In the genomic region with DNA sequence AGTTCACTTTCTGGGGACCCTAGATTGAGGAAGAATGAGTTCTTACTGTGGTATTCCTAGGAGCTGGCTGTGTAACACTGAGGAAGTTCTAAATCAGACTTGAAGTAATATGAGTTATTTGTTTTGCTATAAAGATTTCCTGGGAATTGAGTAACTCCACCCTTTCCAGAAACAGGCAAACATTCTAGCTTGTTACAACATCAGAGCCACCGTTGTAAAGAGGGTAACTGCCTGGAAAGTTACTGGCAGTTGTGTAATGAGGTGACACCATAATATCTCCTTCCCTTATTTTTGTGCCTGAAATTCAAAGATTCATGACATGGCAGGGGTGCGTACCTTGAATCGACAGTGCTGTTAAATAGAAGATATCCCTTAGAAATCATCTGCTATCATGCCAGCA, we compare ENCODE assay signal across 16 mouse cellular contexts. TPM values are rescaled to one million over a fixed set of nuclear protein-coding genes. Genes with fewer than 3 reads are reported as not detected.
DNase-seq lines count a peak whose midpoint lies in the region; ATAC-seq and TF ChIP-seq lines count a peak whose summit lies in the region.
"Had no signal": no experiment of that assay in that cellular context is flagged by ENCODE, and none has a peak within 500 bp of the region (broad histone marks: within the 10 kb centered on the region; RNA-seq: fewer than 3 reads in every experiment).

No protein-coding gene starts in this region.

- H3K4me2 ChIP-seq in liver, postnatal 0 days (ENCODE audit: low read depth, low read length), result no peak overlapping the region
- H3K4me2 ChIP-seq in liver, embryonic 11.5 days, result no peak overlapping the region
- no peak overlapping the region for H3K4me2 ChIP-seq in stomach, postnatal 0 days (replicated peaks; ENCODE audit: low read depth)
- no peak overlapping the region for H3K4me2 ChIP-seq in neural tube, embryonic 15.5 days
- H3K4me2 ChIP-seq: heart, embryonic 11.5 days; hindbrain, embryonic 13.5 days; midbrain, embryonic 11.5 days had no signal

- H3K9me3 ChIP-seq in liver, postnatal 0 days (ENCODE audit: low read length), result no peaks in the 10 kb centered on the region
- H3K9me3 ChIP-seq in liver, embryonic 11.5 days (ENCODE audit: control insufficient read depth, low read length), result no peaks in the 10 kb centered on the region
- H3K9me3 ChIP-seq in stomach, postnatal 0 days (ENCODE audit: control insufficient read depth, low read length), result no peaks in the 10 kb centered on the region
- no peaks in the 10 kb centered on the region for H3K9me3 ChIP-seq in neural tube, embryonic 15.5 days (replicated peaks)
- H3K9me3 ChIP-seq: hindbrain, embryonic 13.5 days had no signal

- H3K27ac ChIP-seq in liver, postnatal 0 days (ENCODE audit: low read depth), result no peak overlapping the region
- H3K27ac ChIP-seq in liver, embryonic 11.5 days (ENCODE audit: low read depth, low read length), result no peak overlapping the region
- H3K27ac ChIP-seq in stomach, postnatal 0 days (replicated peaks), result no peak overlapping the region
- H3K27ac ChIP-seq in neural tube, embryonic 15.5 days (replicated peaks), result no peak overlapping the region
- H3K27ac ChIP-seq: hindbrain, embryonic 13.5 days had no signal

- H3K27me3 ChIP-seq in liver, postnatal 0 days (ENCODE audit: insufficient read depth, low read length), result no peaks in the 10 kb centered on the region
- H3K27me3 ChIP-seq in liver, embryonic 11.5 days (replicated peaks; ENCODE audit: control insufficient read depth, insufficient read depth, low read length), result no peaks in the 10 kb centered on the region
- no peaks in the 10 kb centered on the region for H3K27me3 ChIP-seq in stomach, postnatal 0 days (ENCODE audit: control insufficient read depth, insufficient read depth, low read length)
- no peaks in the 10 kb centered on the region for H3K27me3 ChIP-seq in neural tube, embryonic 15.5 days (replicated peaks)
- H3K27me3 ChIP-seq: hindbrain, embryonic 13.5 days had no signal

- intact Hi-C loops in heart, postnatal 10 days (cut with DNase I), result no loop called here
- intact Hi-C loops in left cerebral cortex, postnatal 36 days (cut with DNase I), result no loop called here

- peak; percentile 56; the same call in 1 of the 2 replicates for TF ChIP-seq EP300 in liver, postnatal 0 days (IDR thresholded peaks at IDR 0.05; ENCODE audit: low read depth)
- no peak for TF ChIP-seq EP300 in stomach, postnatal 0 days (optimal IDR thresholded peaks at IDR 0.05)

- H3K36me3 ChIP-seq in liver, postnatal 0 days (replicated peaks; ENCODE audit: insufficient read depth, low read length), result no peaks in the 10 kb centered on the region
- H3K36me3 ChIP-seq in liver, embryonic 11.5 days (ENCODE audit: control insufficient read depth, insufficient read depth, low read length), result no peaks in the 10 kb centered on the region
- no peaks in the 10 kb centered on the region for H3K36me3 ChIP-seq in stomach, postnatal 0 days (ENCODE audit: control insufficient read depth, insufficient read depth, low read length)
- no peaks in the 10 kb centered on the region for H3K36me3 ChIP-seq in neural tube, embryonic 15.5 days
- H3K36me3 ChIP-seq: hindbrain, embryonic 13.5 days had no signal

- no peak overlapping the region for H3K9ac ChIP-seq in liver, postnatal 0 days (replicated peaks)
- H3K9ac ChIP-seq in liver, embryonic 11.5 days (ENCODE audit: low read depth, low read length), result no peak overlapping the region
- H3K9ac ChIP-seq in stomach, postnatal 0 days (ENCODE audit: low read length), result no peak overlapping the region
- no peak overlapping the region for H3K9ac ChIP-seq in neural tube, embryonic 15.5 days (replicated peaks)
- H3K9ac ChIP-seq: hindbrain, embryonic 13.5 days had no signal

- peak; percentile 55 for ATAC-seq in liver, postnatal 0 days
- ATAC-seq in liver, embryonic 11.5 days (replicated peaks; ENCODE audit: low FRiP score), result no peak
- ATAC-seq in hematopoietic stem cell, adult 5-6 weeks (replicated peaks in 1 of 2; ENCODE audit: insufficient read depth in 1 of 2, low FRiP score in 2 of 2, low TSS enrichment in 1 of 2, low read depth in 1 of 2, poor library complexity in 2 of 2, severe bottlenecking in 2 of 2), result peak; percentile 37 to 71; a peak in 1 of 4 replicates
- ATAC-seq in stomach, postnatal 0 days (ENCODE audit: low FRiP score, low TSS enrichment), result peak; percentile 80
- ATAC-seq in neural tube, embryonic 15.5 days (ENCODE audit: low FRiP score), result no peak

- peak; percentile 16 to 23 for DNase-seq in heart, adult 18-20 months
- DNase-seq in heart, postnatal 10 days, result no peak
- DNase-seq in liver, postnatal 0 days, result no peak
- no peak for DNase-seq in liver, embryonic 11.5 days (ENCODE audit: low spot score)
- DNase-seq in stomach, postnatal 0 days (ENCODE audit: low spot score), result no peak
- DNase-seq in left cerebral cortex, postnatal 36 days (ENCODE audit: low spot score in 2 of 2), result no peak
- DNase-seq: cerebellum, postnatal 10 days; left cerebral cortex, postnatal 4 days; right cerebral cortex, postnatal 14 days; thymus, adult 2 months had no signal

- WGBS in liver, postnatal 0 days (ENCODE audit: insufficient replicate concordance), result 64% methylated on average over 3 of the region's 3 CpGs
- 78% methylated on average over 3 of the region's 3 CpGs for WGBS in liver, embryonic 11.5 days
- 64% methylated on average over 3 of the region's 3 CpGs for WGBS in stomach, postnatal 0 days
- 83% methylated on average over 3 of the region's 3 CpGs for WGBS in neural tube, embryonic 15.5 days

- no peak overlapping the region for H3K4me3 ChIP-seq in liver, postnatal 0 days (ENCODE audit: low read depth, low read length)
- no peak overlapping the region for H3K4me3 ChIP-seq in liver, embryonic 11.5 days (ENCODE audit: low read depth, low read length)
- no peak overlapping the region for H3K4me3 ChIP-seq in stomach, postnatal 0 days (ENCODE audit: low read depth, low read length)
- no peak overlapping the region for H3K4me3 ChIP-seq in neural tube, embryonic 15.5 days (replicated peaks)
- H3K4me3 ChIP-seq: hindbrain, embryonic 13.5 days had no signal

- no peak for TF ChIP-seq CTCF in liver, postnatal 0 days (IDR thresholded peaks at IDR 0.05; ENCODE audit: low read depth)
- no peak for TF ChIP-seq CTCF in stomach, postnatal 0 days (IDR thresholded peaks at IDR 0.05; ENCODE audit: low read depth)

- H3K4me1 ChIP-seq in liver, postnatal 0 days (ENCODE audit: insufficient read depth), result no peaks in the 10 kb centered on the region
- H3K4me1 ChIP-seq in liver, embryonic 11.5 days (replicated peaks; ENCODE audit: control insufficient read depth, insufficient read depth, low read length), result no peaks in the 10 kb centered on the region
- no peaks in the 10 kb centered on the region for H3K4me1 ChIP-seq in stomach, postnatal 0 days (replicated peaks; ENCODE audit: control insufficient read depth, insufficient read depth)
- H3K4me1 ChIP-seq in neural tube, embryonic 15.5 days, result no peaks in the 10 kb centered on the region
- H3K4me1 ChIP-seq: hindbrain, embryonic 13.5 days had no signal

RNA-seq across cellular contexts. Expression of a gene that starts 24.6 kb away (rescaled TPM):
- total RNA-seq in heart, adult 18-20 months (2021), result 10 to 100 TPM; 18.1 to 20.2 TPM
- 10 to 100 TPM; 18.6 to 21.5 TPM for total RNA-seq in heart, postnatal 10 days (2021)
- 2.0 and 2.3 TPM in 2 replicates for polyA plus RNA-seq in liver, postnatal 0 days (2015; fragmentation: Nextera tagmentation; extraction: Ambion mirVana)
- 1.9 and 2.6 TPM in 2 replicates for polyA plus RNA-seq in liver, embryonic 11.5 days (2014; fragmentation: Nextera tagmentation; extraction: Ambion mirVana)
- total RNA-seq in hematopoietic stem cell, adult 5-6 weeks (2017), result 11.7 and 16.7 TPM in 2 replicates
- polyA plus RNA-seq in stomach, postnatal 0 days (2015; fragmentation: Nextera tagmentation; extraction: Ambion mirVana), result 3.4 and 3.6 TPM in 2 replicates
- total RNA-seq in left cerebral cortex, postnatal 36 days (2021), result 1 to 10 TPM; 2.1 to 2.4 TPM
- polyA plus RNA-seq in neural tube, embryonic 15.5 days (2015; fragmentation: Nextera tagmentation; extraction: Ambion mirVana), result 0.89 and 0.96 TPM in 2 replicates
- total RNA-seq: MEL had no signal

Comparison
In these comparisons a context has a peak if more than half of its experiments do, and no peak if none do; other contexts are left out.
1. DNase-seq: peak in heart, adult 18-20 months (2 of 2); none in heart, postnatal 10 days (0 of 2), liver, postnatal 0 days (single experiment), liver, embryonic 11.5 days (single experiment), stomach, postnatal 0 days (single experiment) and left cerebral cortex, postnatal 36 days (0 of 2).
2. ATAC-seq: peak in liver, postnatal 0 days (single experiment), hematopoietic stem cell, adult 5-6 weeks (2 of 2) and stomach, postnatal 0 days (single experiment); none in liver, embryonic 11.5 days (single experiment) and neural tube, embryonic 15.5 days (single experiment).